Mouse (Mus musculus): Measurements from ENCODE around the gene Lypd3. TPM values are rescaled to one million over a fixed set of nuclear protein-coding genes. Genes with fewer than 3 reads are reported as not detected.
"Not testable (repeated sequence)": the region's sequence is repeated elsewhere in the genome, so short reads cannot be mapped to it uniquely, and the experiment has no call there.

Gene Lypd3
- total RNA-seq, 2 experiments from 2014 or later = not detected

- DNase-seq (ENCODE audit: low spot score) = no peak
Measured at GRCm38 (mm10) chr7:24661118-24661904, 25.0 kb downstream of the Lypd3 start.

GRCm38 (mm10) chr7:24662575-24662974, 26.2 kb downstream of the Lypd3 start:
- DNase-seq (ENCODE audit: low spot score) = peak; percentile 40

GRCm38 (mm10) chr7:24664301-24664700, 28.0 kb downstream of the Lypd3 start:
- no peak for DNase-seq (ENCODE audit: low spot score)

- DNase-seq (ENCODE audit: low spot score) = no peak
Measured at GRCm38 (mm10) chr7:24664959-24665358, 28.6 kb downstream of the Lypd3 start.

- DNase-seq (ENCODE audit: low spot score) = no peak
Measured at GRCm38 (mm10) chr7:24671944-24672439, 35.6 kb downstream of the Lypd3 start.

GRCm38 (mm10) chr7:24676575-24676974, 40.2 kb downstream of the Lypd3 start, which contains the start of gene Tex101:
Gene Tex101, minus strand, starts transcription at chr7:24676675.
- no peak for DNase-seq (ENCODE audit: low spot score)

GRCm38 (mm10) chr7:24684121-24684520, 47.8 kb downstream of the Lypd3 start:
- not testable (repeated sequence) for DNase-seq (ENCODE audit: low spot score)

GRCm38 (mm10) chr7:24687519-24687918, 51.2 kb downstream of the Lypd3 start:
- not testable (repeated sequence) for DNase-seq (ENCODE audit: low spot score)

Other genes with a start within 250 kb of the Lypd3 start
- gene Smg9, start 236.9 kb upstream of the Lypd3 start, total RNA-seq (2021) = 10 to 100 TPM; 10.3 to 11.0 TPM
- not detected for gene Irgc1, start 184.3 kb upstream of the Lypd3 start, total RNA-seq (2021)
- gene Plaur, start 174.1 kb upstream of the Lypd3 start, total RNA-seq (2021) = 1 to 10 TPM in 1 of 2 experiments, under 1 TPM in 1; 0.87 to 1.4 TPM
- 1 to 10 TPM; 2.3 to 3.4 TPM for gene Cadm4, start 154.5 kb upstream of the Lypd3 start, total RNA-seq (2021)
- 1 to 10 TPM; 4.1 to 4.5 TPM for gene Zfp428, start 129.5 kb upstream of the Lypd3 start, total RNA-seq (2021)
- gene AC161166.1, start 124.1 kb upstream of the Lypd3 start, total RNA-seq (2021) = not detected
- gene Irgq, start 105.9 kb upstream of the Lypd3 start, total RNA-seq (2021) = 10 to 100 TPM; 11.5 to 16.2 TPM
- gene Pinlyp, start 90.4 kb upstream of the Lypd3 start, total RNA-seq (2021) = not detected
- 10 to 100 TPM; 16.5 to 20.1 TPM for gene Xrcc1, start 90.3 kb upstream of the Lypd3 start, total RNA-seq (2021)
- 10 to 100 TPM; 25.5 to 29.0 TPM for gene Ethe1, start 49.0 kb upstream of the Lypd3 start, total RNA-seq (2021)
- under 1 TPM in 1 of 2 experiments, not detected in 1; 0.09 TPM for gene Zfp575, start 48.9 kb upstream of the Lypd3 start, total RNA-seq (2021)
- under 1 TPM; 0.34 to 0.64 TPM for gene Phldb3, start 25.8 kb upstream of the Lypd3 start, total RNA-seq (2021)
- not detected for gene Tex101, start 40.1 kb downstream of the Lypd3 start, total RNA-seq (2021)
- not detected for gene BC049730, start 72.7 kb downstream of the Lypd3 start, total RNA-seq (2021)
- not detected for gene Gm4763, start 90.4 kb downstream of the Lypd3 start, total RNA-seq (2021)
- not detected for gene Cd177, start 123.8 kb downstream of the Lypd3 start, total RNA-seq (2021)
- not detected for gene Ceacam10, start 140.7 kb downstream of the Lypd3 start, total RNA-seq (2021)
- not detected for gene Gm9844, start 225.7 kb downstream of the Lypd3 start, total RNA-seq (2021)
- gene Lypd4, start 233.4 kb downstream of the Lypd3 start, total RNA-seq (2021) = not detected
- gene Dmrtc2, start 233.5 kb downstream of the Lypd3 start, total RNA-seq (2021) = not detected
- gene Rps19, start 247.8 kb downstream of the Lypd3 start, total RNA-seq (2021) = 100 to 1,000 TPM; 312 to 357 TPM